ENCODE assay signal across 8 mouse cellular contexts in the genomic region with DNA sequence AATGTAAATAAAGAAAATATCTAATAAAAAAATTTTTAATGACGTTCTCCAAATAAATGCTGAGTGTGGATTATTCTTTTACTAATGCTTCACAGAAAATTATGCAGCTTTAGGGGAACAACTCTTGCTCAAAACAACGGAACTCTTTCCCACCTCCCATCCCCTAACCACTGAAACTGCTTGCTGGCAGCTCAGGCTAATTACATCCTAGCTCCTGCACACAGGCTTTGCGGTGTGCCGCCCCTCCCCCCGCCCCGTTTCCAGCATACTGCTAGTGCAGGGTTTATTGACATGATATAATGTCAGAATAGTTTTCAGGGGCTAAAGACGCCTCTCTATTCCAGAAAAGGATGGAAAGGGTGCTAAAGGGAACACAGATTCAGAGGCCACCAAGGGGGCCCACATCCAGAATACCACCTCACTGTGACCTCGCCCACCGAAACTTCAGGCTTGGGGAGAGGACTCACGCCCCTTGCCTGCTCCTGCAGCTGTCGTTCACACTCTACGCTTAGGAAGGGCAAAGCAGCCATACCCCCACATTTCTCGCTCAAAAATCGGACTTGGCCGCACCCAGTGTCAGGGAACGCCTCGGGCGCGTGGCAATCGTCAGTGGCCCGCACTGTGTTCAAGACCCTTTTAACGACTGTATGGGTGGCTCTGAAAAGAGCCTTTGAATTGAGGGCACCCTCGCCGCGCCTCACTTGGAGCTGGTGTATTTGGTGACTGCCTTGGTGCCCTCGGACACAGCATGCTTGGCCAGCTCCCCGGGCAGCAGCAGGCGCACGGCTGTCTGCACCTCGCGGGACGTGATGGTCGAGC. TPM values are rescaled to one million over a fixed set of nuclear protein-coding genes. Genes with fewer than 3 reads are reported as not detected.
A peak's percentile ranks its signal among the peaks of the same experiment; 100 is the strongest.
DNase-seq lines count a peak whose midpoint lies in the region; ATAC-seq and TF ChIP-seq lines count a peak whose summit lies in the region.

No protein-coding gene starts in this region.

- 2% methylated on average over 33 of the region's 33 CpGs for WGBS in kidney, adult 2 months
- WGBS in embryonic facial prominence, embryonic 14.5 days, result 1% methylated on average over 32 of the region's 33 CpGs
- WGBS in intestine, embryonic 15.5 days, result under 1% methylated on average over 33 of the region's 33 CpGs
- WGBS in midbrain, embryonic 14.5 days, result under 1% methylated on average over 33 of the region's 33 CpGs

- H3K9me3 ChIP-seq in embryonic facial prominence, embryonic 14.5 days (ENCODE audit: control insufficient read depth, low read length), result no peaks in the 10 kb centered on the region
- no peaks in the 10 kb centered on the region for H3K9me3 ChIP-seq in intestine, embryonic 15.5 days
- no peaks in the 10 kb centered on the region for H3K9me3 ChIP-seq in midbrain, embryonic 14.5 days (ENCODE audit: control insufficient read depth, low read length)

- H3K4me1 ChIP-seq in kidney, adult 2 months (ENCODE audit: control insufficient read depth, insufficient read depth, low read length), result peaks cover 7% of the 10 kb centered on the region; the same call in 1 of the 2 replicates
- H3K4me1 ChIP-seq in embryonic facial prominence, embryonic 14.5 days (ENCODE audit: control insufficient read depth, insufficient read depth, low read length), result peaks cover 22% of the 10 kb centered on the region
- H3K4me1 ChIP-seq in intestine, embryonic 15.5 days (replicated peaks), result peaks cover 24% of the 10 kb centered on the region
- H3K4me1 ChIP-seq in midbrain, embryonic 14.5 days (ENCODE audit: control insufficient read depth, insufficient read depth, low read length), result peaks cover 42% of the 10 kb centered on the region

- H3K4me2 ChIP-seq in embryonic facial prominence, embryonic 14.5 days (ENCODE audit: low read depth, low read length), result peak overlapping the region; percentile 96
- peak overlapping the region; percentile 88 for H3K4me2 ChIP-seq in intestine, embryonic 15.5 days (replicated peaks)
- peak overlapping the region; percentile 64 for H3K4me2 ChIP-seq in midbrain, embryonic 14.5 days (ENCODE audit: low read length)

- no peaks in the 10 kb centered on the region; the same call in 1 of the 2 replicates for H3K27me3 ChIP-seq in kidney, adult 2 months (replicated peaks; ENCODE audit: control insufficient read depth, insufficient read depth, low read length)
- peaks cover 12% of the 10 kb centered on the region for H3K27me3 ChIP-seq in embryonic facial prominence, embryonic 14.5 days (replicated peaks; ENCODE audit: control insufficient read depth, insufficient read depth, low read length)
- no peaks in the 10 kb centered on the region for H3K27me3 ChIP-seq in intestine, embryonic 15.5 days (replicated peaks)
- no peaks in the 10 kb centered on the region for H3K27me3 ChIP-seq in midbrain, embryonic 14.5 days (ENCODE audit: control insufficient read depth, insufficient read depth, low read length)

- H3K27ac ChIP-seq in kidney, adult 2 months (ENCODE audit: insufficient read depth, low read depth, low read length), result no peak overlapping the region
- H3K27ac ChIP-seq in embryonic facial prominence, embryonic 14.5 days (replicated peaks; ENCODE audit: low read depth, low read length), result peak overlapping the region; percentile 94
- H3K27ac ChIP-seq in intestine, embryonic 15.5 days, result peak overlapping the region; percentile 91
- H3K27ac ChIP-seq in midbrain, embryonic 14.5 days (replicated peaks; ENCODE audit: low read depth, low read length), result peak overlapping the region; percentile 99

- TF ChIP-seq CTCF in kidney, adult 2 months (conservative IDR thresholded peaks at IDR 0.05; ENCODE audit: insufficient read depth, insufficient read length, low read depth, low read length), result no peak

- DNase-seq in kidney, adult 2 months, result no peak
- no peak for DNase-seq in kidney, postnatal 25 days
- peak; percentile 38 for DNase-seq in ES-CJ7 (ENCODE audit: low read depth, low spot score)
- peak; percentile 78 for DNase-seq in embryonic facial prominence, embryonic 14.5 days (ENCODE audit: low spot score)
- DNase-seq in midbrain, embryonic 14.5 days, result peak; percentile 84
- DNase-seq in thymus, postnatal 25 days, result peak; percentile 67
- DNase-seq in gastrocnemius, postnatal 10 days, result no peak

- peak overlapping the region; percentile 80 for H3K9ac ChIP-seq in embryonic facial prominence, embryonic 14.5 days (ENCODE audit: low read depth, low read length)
- peak overlapping the region; percentile 65 for H3K9ac ChIP-seq in intestine, embryonic 15.5 days
- H3K9ac ChIP-seq in midbrain, embryonic 14.5 days (replicated peaks; ENCODE audit: low read length), result peak overlapping the region; percentile 93

- H3K36me3 ChIP-seq in kidney, adult 2 months (ENCODE audit: control insufficient read depth, insufficient read depth, low read length), result no peaks in the 10 kb centered on the region
- H3K36me3 ChIP-seq in embryonic facial prominence, embryonic 14.5 days (ENCODE audit: control insufficient read depth, insufficient read depth, low read length), result 0 out of 2 replicates have a peak, but pooled peaks cover 11% of the 10 kb centered on the region
- H3K36me3 ChIP-seq in intestine, embryonic 15.5 days, result no peaks in the 10 kb centered on the region
- H3K36me3 ChIP-seq in midbrain, embryonic 14.5 days (ENCODE audit: control insufficient read depth, insufficient read depth, low read length), result peaks cover 11% of the 10 kb centered on the region

- H3K4me3 ChIP-seq in kidney, adult 2 months (ENCODE audit: insufficient read depth, low read depth, low read length), result peak overlapping the region; percentile 57
- H3K4me3 ChIP-seq in embryonic facial prominence, embryonic 14.5 days (ENCODE audit: low read depth, low read length), result peak overlapping the region; percentile 79
- peak overlapping the region; percentile 82 for H3K4me3 ChIP-seq in intestine, embryonic 15.5 days (replicated peaks)
- H3K4me3 ChIP-seq in midbrain, embryonic 14.5 days (replicated peaks; ENCODE audit: low read depth, low read length), result peak overlapping the region; percentile 53

- ATAC-seq in embryonic facial prominence, embryonic 14.5 days (ENCODE audit: low read depth), result peak; percentile 3; the same call in 1 of the 2 replicates
- peak; percentile 32 for ATAC-seq in intestine, embryonic 15.5 days
- ATAC-seq in midbrain, embryonic 14.5 days (ENCODE audit: low FRiP score, low TSS enrichment), result peak; percentile 32

- TF ChIP-seq POLR2A in kidney, adult 2 months (IDR thresholded peaks at IDR 0.05; ENCODE audit: low read depth, low read length), result no peak

RNA-seq across cellular contexts. Expression of a gene that starts 0.9 kb away (rescaled TPM):
- 29.0 and 29.5 TPM in 2 replicates for polyA plus RNA-seq in kidney, adult 2 months (2012; rRNA removed)
- polyA plus RNA-seq in embryonic facial prominence, embryonic 14.5 days (2014; fragmentation: Nextera tagmentation; extraction: Ambion mirVana), result 27.6 and 29.7 TPM in 2 replicates
- 27.2 and 28.3 TPM in 2 replicates for polyA plus RNA-seq in intestine, embryonic 15.5 days (2015; fragmentation: Nextera tagmentation; extraction: Ambion mirVana)
- 129 and 130 TPM in 2 replicates for polyA plus RNA-seq in midbrain, embryonic 14.5 days (2014; fragmentation: Nextera tagmentation; extraction: Ambion mirVana)
- 10 to 100 TPM; 25.1 to 25.6 TPM for total RNA-seq in gastrocnemius, postnatal 10 days (2021)

RNA-seq across cellular contexts. Expression of a gene that starts 0.9 kb away (rescaled TPM):
- 0.34 and 0.48 TPM in 2 replicates for polyA plus RNA-seq in kidney, adult 2 months (2012; rRNA removed)
- polyA plus RNA-seq in embryonic facial prominence, embryonic 14.5 days (2014; fragmentation: Nextera tagmentation; extraction: Ambion mirVana), result 0.41 and 0.51 TPM in 2 replicates
- polyA plus RNA-seq in intestine, embryonic 15.5 days (2015; fragmentation: Nextera tagmentation; extraction: Ambion mirVana), result 0.16 and 0.35 TPM in 2 replicates
- polyA plus RNA-seq in midbrain, embryonic 14.5 days (2014; fragmentation: Nextera tagmentation; extraction: Ambion mirVana), result 1.1 and 1.3 TPM in 2 replicates
- under 1 TPM; 0.14 TPM for total RNA-seq in gastrocnemius, postnatal 10 days (2021)

RNA-seq across cellular contexts. Expression of a gene that starts 4.8 kb away (rescaled TPM):
- polyA plus RNA-seq in kidney, adult 2 months (2012; rRNA removed), result 3.0 and 5.3 TPM in 2 replicates
- 14.9 and 20.8 TPM in 2 replicates for polyA plus RNA-seq in embryonic facial prominence, embryonic 14.5 days (2014; fragmentation: Nextera tagmentation; extraction: Ambion mirVana)
- polyA plus RNA-seq in intestine, embryonic 15.5 days (2015; fragmentation: Nextera tagmentation; extraction: Ambion mirVana), result 39.9 and 40.0 TPM in 2 replicates
- polyA plus RNA-seq in midbrain, embryonic 14.5 days (2014; fragmentation: Nextera tagmentation; extraction: Ambion mirVana), result 239 and 784 TPM in 2 replicates
- total RNA-seq in gastrocnemius, postnatal 10 days (2021), result 1 to 10 TPM; 7.3 to 8.0 TPM

RNA-seq across cellular contexts. Expression of a gene that starts 14.8 kb away (rescaled TPM):
- 251 and 307 TPM in 2 replicates for polyA plus RNA-seq in kidney, adult 2 months (2012; rRNA removed)
- 256 and 271 TPM in 2 replicates for polyA plus RNA-seq in embryonic facial prominence, embryonic 14.5 days (2014; fragmentation: Nextera tagmentation; extraction: Ambion mirVana)
- polyA plus RNA-seq in intestine, embryonic 15.5 days (2015; fragmentation: Nextera tagmentation; extraction: Ambion mirVana), result 201 and 207 TPM in 2 replicates
- 641 and 678 TPM in 2 replicates for polyA plus RNA-seq in midbrain, embryonic 14.5 days (2014; fragmentation: Nextera tagmentation; extraction: Ambion mirVana)
- total RNA-seq in gastrocnemius, postnatal 10 days (2021), result 100 to 1,000 TPM; 160 to 172 TPM

RNA-seq across cellular contexts. Expression of a gene that starts 24.3 kb away (rescaled TPM):
- polyA plus RNA-seq in kidney, adult 2 months (2012; rRNA removed), result 19.4 and 20.7 TPM in 2 replicates
- 19.2 and 23.0 TPM in 2 replicates for polyA plus RNA-seq in embryonic facial prominence, embryonic 14.5 days (2014; fragmentation: Nextera tagmentation; extraction: Ambion mirVana)
- polyA plus RNA-seq in intestine, embryonic 15.5 days (2015; fragmentation: Nextera tagmentation; extraction: Ambion mirVana), result 16.0 and 17.0 TPM in 2 replicates
- 18.6 and 20.8 TPM in 2 replicates for polyA plus RNA-seq in midbrain, embryonic 14.5 days (2014; fragmentation: Nextera tagmentation; extraction: Ambion mirVana)
- 10 to 100 TPM; 11.1 to 15.4 TPM for total RNA-seq in gastrocnemius, postnatal 10 days (2021)

Comparison
In these comparisons a context has a peak if more than half of its experiments do, and no peak if none do; other contexts are left out.
1. DNase-seq: peak in ES-CJ7 (single experiment), embryonic facial prominence, embryonic 14.5 days (single experiment), midbrain, embryonic 14.5 days (single experiment) and thymus, postnatal 25 days (single experiment); none in kidney, adult 2 months (single experiment), kidney, postnatal 25 days (0 of 2) and gastrocnemius, postnatal 10 days (single experiment).
2. Peak in every context shown above with its lines, with median percentiles within 50 percentile points of each other: H3K4me3 ChIP-seq, ATAC-seq, H3K4me2 ChIP-seq and H3K9ac ChIP-seq.